Mouse (Mus musculus): ENCODE results near the gene Faf1. TPM values are rescaled to one million over a fixed set of nuclear protein-coding genes. Genes with fewer than 3 reads are reported as not detected.

Faf1 gene
- polyA plus RNA-seq, 1 experiment = 21.4 TPM

- no peak for DNase-seq (ENCODE audit: extremely low spot score in 1 of 2, low spot score in 1 of 2)
These were observed 221.6 kb downstream of the Faf1 start for GRCm38 (mm10) chr4:109897810-109898566.

- DNase-seq (ENCODE audit: extremely low spot score in 1 of 2, low spot score in 1 of 2) = no peak
These were observed 224.7 kb downstream of the Faf1 start for GRCm38 (mm10) chr4:109901076-109901475.

GRCm38 (mm10) chr4:109904487-109904886, 228.1 kb downstream of the Faf1 start:
- no peak for DNase-seq (ENCODE audit: extremely low spot score in 1 of 2, low spot score in 1 of 2)

- DNase-seq (ENCODE audit: extremely low spot score in 1 of 2, low spot score in 1 of 2) = no peak
These were observed 252.7 kb downstream of the Faf1 start for GRCm38 (mm10) chr4:109929058-109929457.

- no peak for DNase-seq (ENCODE audit: extremely low spot score in 1 of 2, low spot score in 1 of 2)
These were observed 254.1 kb downstream of the Faf1 start for GRCm38 (mm10) chr4:109930445-109930844.

GRCm38 (mm10) chr4:109930935-109931334, 254.5 kb downstream of the Faf1 start:
- peak in 1 of 2 experiments; percentile 9 for DNase-seq (ENCODE audit: extremely low spot score in 1 of 2, low spot score in 1 of 2)

- DNase-seq (ENCODE audit: extremely low spot score in 1 of 2, low spot score in 1 of 2) = no peak
These were observed 260.2 kb downstream of the Faf1 start for GRCm38 (mm10) chr4:109936557-109936956.

- DNase-seq (ENCODE audit: extremely low spot score in 1 of 2, low spot score in 1 of 2) = no peak
These were observed 262.9 kb downstream of the Faf1 start for GRCm38 (mm10) chr4:109939291-109939690.

GRCm38 (mm10) chr4:109945554-109945953, 269.2 kb downstream of the Faf1 start:
- DNase-seq (ENCODE audit: extremely low spot score in 1 of 2, low spot score in 1 of 2) = no peak

GRCm38 (mm10) chr4:109949307-109949706, 272.9 kb downstream of the Faf1 start:
- no peak for DNase-seq (ENCODE audit: extremely low spot score in 1 of 2, low spot score in 1 of 2)

GRCm38 (mm10) chr4:109953509-109953908, 277.1 kb downstream of the Faf1 start:
- no peak for DNase-seq (ENCODE audit: extremely low spot score in 1 of 2, low spot score in 1 of 2)

GRCm38 (mm10) chr4:109960201-109960935, 284.0 kb downstream of the Faf1 start:
- DNase-seq (ENCODE audit: extremely low spot score in 1 of 2, low spot score in 1 of 2) = no peak

- no peak for DNase-seq (ENCODE audit: extremely low spot score in 1 of 2, low spot score in 1 of 2)
These were observed 287.3 kb downstream of the Faf1 start for GRCm38 (mm10) chr4:109963570-109964279.

GRCm38 (mm10) chr4:109969561-109969960, 293.2 kb downstream of the Faf1 start:
- no peak for DNase-seq (ENCODE audit: extremely low spot score in 1 of 2, low spot score in 1 of 2)

GRCm38 (mm10) chr4:109973991-109974654, 297.7 kb downstream of the Faf1 start:
- DNase-seq (ENCODE audit: extremely low spot score in 1 of 2, low spot score in 1 of 2) = no peak

GRCm38 (mm10) chr4:109974655-109975380, 298.4 kb downstream of the Faf1 start:
- DNase-seq (ENCODE audit: extremely low spot score in 1 of 2, low spot score in 1 of 2) = no peak

- no peak for DNase-seq (ENCODE audit: extremely low spot score in 1 of 2, low spot score in 1 of 2)
These were observed 299.2 kb downstream of the Faf1 start for GRCm38 (mm10) chr4:109975381-109976240.

- no peak for DNase-seq (ENCODE audit: extremely low spot score in 1 of 2, low spot score in 1 of 2)
These were observed 300.1 kb downstream of the Faf1 start for GRCm38 (mm10) chr4:109976273-109977147.

Measured in frontal cortex, adult 2 months (tissue).